Mouse (Mus musculus) stomach, postnatal 0 days (tissue): ENCODE results near the gene Clcn5.

Experiments used
- CTCF ChIP-seq: IDR thresholded peaks from 2 replicates; pipeline ENCODE4 v1.5.1; 2016; ENCODE audit warnings: antibody characterized with exemption, low read depth, mild to moderate bottlenecking, moderate library complexity
- EP300 ChIP-seq: optimal IDR thresholded peaks from 2 replicates; pipeline ENCODE3; 2016; ENCODE audit warnings: antibody characterized with exemption

GRCm38 (mm10) chrX:7204099-7204498 lies 115.1 kb downstream of the Clcn5 start:
- TF ChIP-seq CTCF (no peak), EP300 (no peak)
